8 mouse cellular contexts compared by ENCODE assay signal in genomic region chr6:128842356-128842944, GRCm38 (mm10). TPM values are rescaled to one million over a fixed set of nuclear protein-coding genes. Genes with fewer than 3 reads are reported as not detected.
DNase-seq lines count a peak whose midpoint lies in the region; ATAC-seq and TF ChIP-seq lines count a peak whose summit lies in the region.

No protein-coding gene starts in this region.

- intact Hi-C loops in heart, postnatal 25 days (cut with DNase I), result no loop called here

- no peaks in the 10 kb centered on the region; the same call in 1 of the 2 replicates for H3K79me2 ChIP-seq in CH12.LX (replicated peaks; ENCODE audit: control insufficient read depth, extremely low read depth, insufficient read depth, poor library complexity, severe bottlenecking)

- H3K4me2 ChIP-seq in heart, embryonic 12.5 days, result peak overlapping the region; percentile 85
- H3K4me2 ChIP-seq in CH12.LX (ENCODE audit: insufficient read depth, low read depth, poor library complexity, severe bottlenecking), result peak overlapping the region; percentile 92
- H3K4me2 ChIP-seq in forebrain, embryonic 14.5 days (ENCODE audit: low read length), result peak overlapping the region; percentile 68
- H3K4me2 ChIP-seq in liver, postnatal 0 days (ENCODE audit: low read depth, low read length), result peak overlapping the region; percentile 97

- dilution Hi-C loops in CH12.LX (cut with MboI; ENCODE audit: extremely low pct_ligation_motif_present, extremely low pct_unique_long_range_greater_than_20kb, low sequenced_read_pairs), result no loop called here

- ATAC-seq in heart, embryonic 12.5 days (ENCODE audit: insufficient number of reproducible peaks, low FRiP score), result no peak
- ATAC-seq in forebrain, embryonic 14.5 days, result no peak
- ATAC-seq in liver, postnatal 0 days, result no peak

- peak overlapping the region; percentile 85 for H3K27ac ChIP-seq in heart, embryonic 12.5 days (ENCODE audit: poor library complexity, severe bottlenecking)
- H3K27ac ChIP-seq in CH12.LX (ENCODE audit: insufficient read depth, low read depth), result peak overlapping the region; percentile 76
- H3K27ac ChIP-seq in forebrain, embryonic 14.5 days (ENCODE audit: low read depth, low read length), result peak overlapping the region; percentile 85
- H3K27ac ChIP-seq in liver, postnatal 0 days (ENCODE audit: low read depth), result peak overlapping the region; percentile 86

- in situ Hi-C loops in CH12.LX (cut with MboI; ENCODE audit: low pct_ligation_motif_present, low pct_unique_long_range_greater_than_20kb, low sequenced_read_pairs), result loop anchor here (5.0 to 25.0 kb wide), 4 partner anchors 35 to 520 kb away; no protein-coding TSS in a partner anchor

- no peaks in the 10 kb centered on the region for H3K36me3 ChIP-seq in heart, embryonic 12.5 days
- H3K36me3 ChIP-seq in CH12.LX (replicated peaks in 1 of 2; ENCODE audit: control insufficient read depth in 1 of 2, insufficient read depth in 1 of 2, low read length in 1 of 2), result peaks cover 8% of the 10 kb centered on the region in 2 experiments
- no peaks in the 10 kb centered on the region for H3K36me3 ChIP-seq in forebrain, embryonic 14.5 days (ENCODE audit: control insufficient read depth, insufficient read depth, low read length)
- H3K36me3 ChIP-seq in liver, postnatal 0 days (replicated peaks; ENCODE audit: insufficient read depth, low read length), result no peaks in the 10 kb centered on the region

- no peak for TF ChIP-seq POLR2A in CH12.LX (IDR thresholded peaks at IDR 0.05; ENCODE audit: low read depth, low read length)

- WGBS in heart, embryonic 12.5 days, result 1% methylated on average over 20 of the region's 20 CpGs
- under 1% methylated on average over 20 of the region's 20 CpGs for WGBS in forebrain, embryonic 14.5 days
- WGBS in liver, postnatal 0 days (ENCODE audit: insufficient replicate concordance), result under 1% methylated on average over 20 of the region's 20 CpGs

- no peak for TF ChIP-seq RAD21 in CH12.LX (IDR thresholded peaks at IDR 0.05; ENCODE audit: low read depth, low read length)

- TF ChIP-seq EP300 in CH12.LX (IDR thresholded peaks at IDR 0.05; ENCODE audit: low read length), result no peak
- no peak for TF ChIP-seq EP300 in liver, postnatal 0 days (IDR thresholded peaks at IDR 0.05; ENCODE audit: low read depth)

- no peak for TF ChIP-seq CTCF in CH12.LX (conservative IDR thresholded peaks at IDR 0.05 in 1 of 2, IDR thresholded peaks at IDR 0.05 in 1 of 2; ENCODE audit: low read depth in 2 of 2, low read length in 2 of 2)
- TF ChIP-seq CTCF in liver, postnatal 0 days (IDR thresholded peaks at IDR 0.05; ENCODE audit: low read depth), result no peak

- H3K4me1 ChIP-seq in heart, embryonic 12.5 days (replicated peaks), result peaks cover 24% of the 10 kb centered on the region
- peaks cover 3 to 29% of the 10 kb centered on the region in 2 experiments for H3K4me1 ChIP-seq in CH12.LX (ENCODE audit: control insufficient read depth in 1 of 2, insufficient read depth in 2 of 2)
- peaks cover 6% of the 10 kb centered on the region for H3K4me1 ChIP-seq in forebrain, embryonic 14.5 days (ENCODE audit: control insufficient read depth, insufficient read depth, low read length)
- peaks cover 17% of the 10 kb centered on the region for H3K4me1 ChIP-seq in liver, postnatal 0 days (ENCODE audit: insufficient read depth)

- DNase-seq in heart, postnatal 25 days (ENCODE audit: low spot score), result no peak
- DNase-seq in CH12.LX (ENCODE audit: extremely low read depth), result no peak
- DNase-seq in forebrain, embryonic 14.5 days (ENCODE audit: low spot score), result peak; percentile 48
- no peak for DNase-seq in liver, postnatal 0 days
- DNase-seq in retina, postnatal 1 day, result no peak
- no peak for DNase-seq in thymus, postnatal 0 days (ENCODE audit: low spot score)
- no peak for DNase-seq in cerebellum, postnatal 36 days

- H3K4me3 ChIP-seq in heart, embryonic 12.5 days, result peak overlapping the region; percentile 97
- peak overlapping the region; percentile 86 to 91 (median 88) for H3K4me3 ChIP-seq in CH12.LX (replicated peaks in 1 of 3; ENCODE audit: low read depth in 2 of 3, low read length in 2 of 3, poor library complexity in 1 of 3)
- peak overlapping the region; percentile 76 for H3K4me3 ChIP-seq in forebrain, embryonic 14.5 days (ENCODE audit: low read depth, low read length)
- peak overlapping the region; percentile 77 for H3K4me3 ChIP-seq in liver, postnatal 0 days (ENCODE audit: low read depth, low read length)

- peak overlapping the region; percentile 93 for H3K9ac ChIP-seq in heart, embryonic 12.5 days
- peak overlapping the region; percentile 66 for H3K9ac ChIP-seq in CH12.LX (ENCODE audit: insufficient read depth, low read depth)
- H3K9ac ChIP-seq in forebrain, embryonic 14.5 days (ENCODE audit: low read length), result peak overlapping the region; percentile 69
- H3K9ac ChIP-seq in liver, postnatal 0 days (replicated peaks), result peak overlapping the region; percentile 77

- no peaks in the 10 kb centered on the region for H3K9me3 ChIP-seq in heart, embryonic 12.5 days (replicated peaks)
- no peaks in the 10 kb centered on the region for H3K9me3 ChIP-seq in CH12.LX (replicated peaks; ENCODE audit: low read length)
- H3K9me3 ChIP-seq in forebrain, embryonic 14.5 days (replicated peaks; ENCODE audit: control insufficient read depth, low read length), result no peaks in the 10 kb centered on the region
- no peaks in the 10 kb centered on the region for H3K9me3 ChIP-seq in liver, postnatal 0 days (ENCODE audit: low read length)

- no peaks in the 10 kb centered on the region for H3K27me3 ChIP-seq in heart, embryonic 12.5 days (replicated peaks)
- H3K27me3 ChIP-seq in CH12.LX (replicated peaks), result no peaks in the 10 kb centered on the region
- H3K27me3 ChIP-seq in forebrain, embryonic 14.5 days (replicated peaks; ENCODE audit: control insufficient read depth, insufficient read depth, low read length), result no peaks in the 10 kb centered on the region
- no peaks in the 10 kb centered on the region for H3K27me3 ChIP-seq in liver, postnatal 0 days (ENCODE audit: insufficient read depth, low read length)

TF ChIP-seq in CH12.LX, 34 proteins besides CTCF, POLR2A, EP300 and RAD21 (continues in another document):
- TF ChIP-seq BHLHE40 (IDR thresholded peaks at IDR 0.05; ENCODE audit: low read depth, low read length) (peak; percentile 41), MXI1 (IDR thresholded peaks at IDR 0.05; ENCODE audit: low read depth, low read length) (peak; percentile 44; the same call in 1 of the 2 replicates), RCOR1 (conservative IDR thresholded peaks at IDR 0.05; ENCODE audit: low read depth, low read length) (no peak), CHD2 (IDR thresholded peaks at IDR 0.05; ENCODE audit: low read length) (0 out of 2 replicates have a peak, but pooled peaks have one; percentile 31)

RNA-seq across cellular contexts. Expression of gene Klrb1b, which starts 16.3 kb away (rescaled TPM):
- not detected in 2 replicates for polyA plus RNA-seq in heart, embryonic 12.5 days (2016; fragmentation: Nextera tagmentation; extraction: Ambion mirVana)
- total RNA-seq in heart, postnatal 25 days (2021), result under 1 TPM in 1 of 2 experiments, not detected in 1; 0.10 TPM
- total RNA-seq in CH12.LX (2012; rRNA removed), result not detected in 2 replicates
- total RNA-seq in CH12.LX (2014; rRNA removed), result not detected in 2 replicates
- not detected in 2 replicates for polyA plus RNA-seq in CH12.LX (2012; ENCODE audit: insufficient read length, low read depth)
- not detected in 2 replicates for polyA plus RNA-seq in forebrain, embryonic 14.5 days (2014; fragmentation: Nextera tagmentation; extraction: Ambion mirVana)
- 0.32 and 0.39 TPM in 2 replicates for polyA plus RNA-seq in liver, postnatal 0 days (2015; fragmentation: Nextera tagmentation; extraction: Ambion mirVana)
- 0.92 and 1.1 TPM in 2 replicates for polyA plus RNA-seq in thymus, postnatal 0 days (2015; fragmentation: Nextera tagmentation; extraction: Ambion mirVana)

RNA-seq across cellular contexts. Expression of gene Gm44511, which starts 16.3 kb away (rescaled TPM):
- polyA plus RNA-seq in heart, embryonic 12.5 days (2016; fragmentation: Nextera tagmentation; extraction: Ambion mirVana), result not detected in 2 replicates
- not detected for total RNA-seq in heart, postnatal 25 days (2021)
- total RNA-seq in CH12.LX (2012; rRNA removed) (not detected in 2 replicates), CH12.LX (2014; rRNA removed) (not detected in 2 replicates)
- polyA plus RNA-seq in CH12.LX (2012; ENCODE audit: insufficient read length, low read depth), result not detected in 2 replicates
- not detected in 2 replicates for polyA plus RNA-seq in forebrain, embryonic 14.5 days (2014; fragmentation: Nextera tagmentation; extraction: Ambion mirVana)
- polyA plus RNA-seq in liver, postnatal 0 days (2015; fragmentation: Nextera tagmentation; extraction: Ambion mirVana), result not detected in 2 replicates
- polyA plus RNA-seq in thymus, postnatal 0 days (2015; fragmentation: Nextera tagmentation; extraction: Ambion mirVana), result 0.58 and 0.96 TPM in 2 replicates

RNA-seq across cellular contexts. Expression of gene Clec2i, which starts 44.9 kb away (rescaled TPM):
- not detected in 2 replicates for polyA plus RNA-seq in heart, embryonic 12.5 days (2016; fragmentation: Nextera tagmentation; extraction: Ambion mirVana)
- under 1 TPM in 1 of 2 experiments, not detected in 1; 0.23 TPM for total RNA-seq in heart, postnatal 25 days (2021)
- 34.4 and 38.5 TPM in 2 replicates for total RNA-seq in CH12.LX (2012; rRNA removed)
- total RNA-seq in CH12.LX (2014; rRNA removed), result 104 and 134 TPM in 2 replicates
- 80.7 and 90.3 TPM in 2 replicates for polyA plus RNA-seq in CH12.LX (2012; ENCODE audit: insufficient read length, low read depth)
- not detected in 2 replicates for polyA plus RNA-seq in forebrain, embryonic 14.5 days (2014; fragmentation: Nextera tagmentation; extraction: Ambion mirVana)
- polyA plus RNA-seq in liver, postnatal 0 days (2015; fragmentation: Nextera tagmentation; extraction: Ambion mirVana), result 0.11 and 0.27 TPM in 2 replicates
- 12.3 and 14.2 TPM in 2 replicates for polyA plus RNA-seq in thymus, postnatal 0 days (2015; fragmentation: Nextera tagmentation; extraction: Ambion mirVana)

RNA-seq across cellular contexts. Expression of gene BC035044, which starts 48.5 kb away (rescaled TPM):
- polyA plus RNA-seq in heart, embryonic 12.5 days (2016; fragmentation: Nextera tagmentation; extraction: Ambion mirVana), result 0.68 TPM in 1 of 2 replicates, not detected in the other
- total RNA-seq in heart, postnatal 25 days (2021), result under 1 TPM; 0.28 to 0.42 TPM
- total RNA-seq in CH12.LX (2012; rRNA removed) (51.6 and 53.5 TPM in 2 replicates), CH12.LX (2014; rRNA removed) (121 and 124 TPM in 2 replicates)
- 49.4 and 49.7 TPM in 2 replicates for polyA plus RNA-seq in CH12.LX (2012; ENCODE audit: insufficient read length, low read depth)
- polyA plus RNA-seq in forebrain, embryonic 14.5 days (2014; fragmentation: Nextera tagmentation; extraction: Ambion mirVana), result 0.52 and 0.65 TPM in 2 replicates
- 10.5 and 11.9 TPM in 2 replicates for polyA plus RNA-seq in liver, postnatal 0 days (2015; fragmentation: Nextera tagmentation; extraction: Ambion mirVana)
- polyA plus RNA-seq in thymus, postnatal 0 days (2015; fragmentation: Nextera tagmentation; extraction: Ambion mirVana), result 48.3 and 50.0 TPM in 2 replicates

RNA-seq across cellular contexts. Expression of gene Klrb1c, which starts 53.4 kb away (rescaled TPM):
- polyA plus RNA-seq in heart, embryonic 12.5 days (2016; fragmentation: Nextera tagmentation; extraction: Ambion mirVana), result not detected in 2 replicates
- under 1 TPM in 1 of 2 experiments, not detected in 1; 0.28 TPM for total RNA-seq in heart, postnatal 25 days (2021)
- not detected in 2 replicates for total RNA-seq in CH12.LX (2012; rRNA removed)
- not detected in 2 replicates for total RNA-seq in CH12.LX (2014; rRNA removed)
- polyA plus RNA-seq in CH12.LX (2012; ENCODE audit: insufficient read length, low read depth), result not detected in 2 replicates
- polyA plus RNA-seq in forebrain, embryonic 14.5 days (2014; fragmentation: Nextera tagmentation; extraction: Ambion mirVana), result not detected in 2 replicates
- polyA plus RNA-seq in liver, postnatal 0 days (2015; fragmentation: Nextera tagmentation; extraction: Ambion mirVana), result 0.64 and 1.1 TPM in 2 replicates
- polyA plus RNA-seq in thymus, postnatal 0 days (2015; fragmentation: Nextera tagmentation; extraction: Ambion mirVana), result 1.5 and 1.6 TPM in 2 replicates

Comparison
In these comparisons a context has a peak if more than half of its experiments do, and no peak if none do; other contexts are left out.
1. RNA of gene Clec2i, which starts 44.9 kb away (polyA plus RNA-seq): 80.7 to 90.3 TPM in CH12.LX and 12.3 to 14.2 TPM in thymus, postnatal 0 days; 0.11 to 0.27 TPM in liver, postnatal 0 days, not detected in heart, embryonic 12.5 days and not detected in forebrain, embryonic 14.5 days; every median in the first group is over 10 times any median in the second.
2. Peak in every context shown above with its lines, with median percentiles within 50 percentile points of each other: H3K27ac ChIP-seq, H3K4me2 ChIP-seq, H3K4me3 ChIP-seq and H3K9ac ChIP-seq.